Mouse (Mus musculus): ENCODE results near the gene Arpc1b. TPM values are rescaled to one million over a fixed set of nuclear protein-coding genes. Genes with fewer than 3 reads are reported as not detected.
"Not testable (repeated sequence)": the region's sequence is repeated elsewhere in the genome, so short reads cannot be mapped to it uniquely, and the experiment has no call there.

Arpc1b gene
- polyA plus RNA-seq, 1 experiment from 2014 or later: 304 TPM

DNA sequence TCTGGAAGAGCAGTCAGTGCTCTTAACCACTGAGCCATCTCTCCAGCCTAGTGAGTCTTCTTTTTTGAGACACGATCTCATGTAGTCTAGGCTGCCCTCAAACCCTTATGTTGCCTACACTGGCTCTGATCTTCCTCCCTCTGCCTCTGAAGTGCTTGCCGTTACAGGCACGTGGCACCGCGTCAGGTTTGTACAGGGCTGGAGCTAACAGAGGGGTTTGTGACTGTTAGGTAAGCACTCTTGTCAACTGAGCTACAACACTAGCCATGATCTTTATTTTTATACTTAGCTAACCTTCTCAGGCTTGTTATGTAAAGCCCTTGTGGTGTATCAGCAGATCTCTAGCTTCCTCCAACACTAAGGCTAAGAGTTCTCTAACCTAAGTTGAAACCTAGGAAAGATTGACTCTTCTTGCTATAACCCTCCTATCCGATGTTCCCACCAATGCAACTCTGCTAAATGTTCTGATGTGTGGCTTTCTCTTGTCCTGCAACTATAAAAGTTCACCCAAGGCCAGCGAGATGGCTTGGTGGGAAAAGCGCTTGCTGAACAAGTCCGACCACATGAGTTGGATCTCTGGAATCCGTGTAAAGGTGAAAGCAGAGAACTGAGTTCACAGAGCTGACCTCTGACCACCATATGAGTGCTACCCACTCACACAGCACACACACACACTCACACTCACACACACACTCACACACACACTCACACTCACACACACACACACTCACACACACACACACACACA lies 32.0 kb upstream of the Arpc1b start:
- DNase-seq (ENCODE audit: low spot score) (no peak), ATAC-seq (ENCODE audit: low FRiP score, low TSS enrichment) (no peak)
- Histone ChIP-seq H3K36me3 (ENCODE audit: control insufficient read depth, insufficient read depth, low read length) (no peaks in the 10 kb centered on the region), H3K4me1 (replicated peaks; ENCODE audit: control insufficient read depth, insufficient read depth) (no peaks in the 10 kb centered on the region), H3K27ac (replicated peaks) (no peak overlapping the region), H3K4me3 (ENCODE audit: low read depth, low read length) (no peak overlapping the region), H3K9me3 (ENCODE audit: control insufficient read depth, low read length) (no peaks in the 10 kb centered on the region), H3K9ac (ENCODE audit: low read length) (no peak overlapping the region), H3K4me2 (replicated peaks; ENCODE audit: low read depth) (no peak overlapping the region), H3K27me3 (ENCODE audit: control insufficient read depth, insufficient read depth, low read length) (no peaks in the 10 kb centered on the region)
- WGBS: 80% methylated on average over 10 of the region's 10 CpGs
- TF ChIP-seq CTCF (IDR thresholded peaks at IDR 0.05; ENCODE audit: low read depth): no peak

DNA sequence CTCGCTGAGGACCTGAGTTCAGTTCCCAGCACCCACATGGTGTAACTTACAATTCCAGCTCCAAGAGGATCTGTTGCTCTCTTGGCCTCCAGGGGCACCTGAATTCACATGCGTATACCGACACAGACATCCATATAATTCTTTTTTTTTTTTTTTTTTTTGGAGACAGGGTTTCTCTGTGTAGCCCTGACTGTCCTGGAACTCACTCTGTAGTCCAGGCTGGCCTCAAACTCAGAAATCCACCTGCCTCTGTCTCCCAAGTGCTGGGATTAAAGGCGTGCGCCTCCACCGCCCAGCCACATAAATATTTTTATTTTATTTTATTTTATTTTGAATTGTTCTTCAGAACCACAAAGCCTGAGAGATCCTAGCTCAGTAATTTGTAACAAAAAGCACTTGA lies 30.8 kb upstream of the Arpc1b start:
- Histone ChIP-seq H3K4me3 (ENCODE audit: low read depth, low read length) (peak overlapping the region; percentile 92), H3K9ac (ENCODE audit: low read length) (peak overlapping the region; percentile 94; the same call in 1 of the 2 replicates), H3K4me2 (replicated peaks; ENCODE audit: low read depth) (peak overlapping the region; percentile 53), H3K27ac (replicated peaks) (peak overlapping the region; percentile 49; the same call in 1 of the 2 replicates)
- not testable (repeated sequence) for H3K9me3 ChIP-seq (ENCODE audit: control insufficient read depth, low read length); DNase-seq (ENCODE audit: low spot score); H3K36me3 ChIP-seq (ENCODE audit: control insufficient read depth, insufficient read depth, low read length); H3K27me3 ChIP-seq (ENCODE audit: control insufficient read depth, insufficient read depth, low read length); H3K4me1 ChIP-seq (replicated peaks; ENCODE audit: control insufficient read depth, insufficient read depth)
- ATAC-seq (ENCODE audit: low FRiP score, low TSS enrichment): peak; percentile 17; the same call in 1 of the 2 replicates
- WGBS: 39% methylated on average over 6 of the region's 6 CpGs

DNA sequence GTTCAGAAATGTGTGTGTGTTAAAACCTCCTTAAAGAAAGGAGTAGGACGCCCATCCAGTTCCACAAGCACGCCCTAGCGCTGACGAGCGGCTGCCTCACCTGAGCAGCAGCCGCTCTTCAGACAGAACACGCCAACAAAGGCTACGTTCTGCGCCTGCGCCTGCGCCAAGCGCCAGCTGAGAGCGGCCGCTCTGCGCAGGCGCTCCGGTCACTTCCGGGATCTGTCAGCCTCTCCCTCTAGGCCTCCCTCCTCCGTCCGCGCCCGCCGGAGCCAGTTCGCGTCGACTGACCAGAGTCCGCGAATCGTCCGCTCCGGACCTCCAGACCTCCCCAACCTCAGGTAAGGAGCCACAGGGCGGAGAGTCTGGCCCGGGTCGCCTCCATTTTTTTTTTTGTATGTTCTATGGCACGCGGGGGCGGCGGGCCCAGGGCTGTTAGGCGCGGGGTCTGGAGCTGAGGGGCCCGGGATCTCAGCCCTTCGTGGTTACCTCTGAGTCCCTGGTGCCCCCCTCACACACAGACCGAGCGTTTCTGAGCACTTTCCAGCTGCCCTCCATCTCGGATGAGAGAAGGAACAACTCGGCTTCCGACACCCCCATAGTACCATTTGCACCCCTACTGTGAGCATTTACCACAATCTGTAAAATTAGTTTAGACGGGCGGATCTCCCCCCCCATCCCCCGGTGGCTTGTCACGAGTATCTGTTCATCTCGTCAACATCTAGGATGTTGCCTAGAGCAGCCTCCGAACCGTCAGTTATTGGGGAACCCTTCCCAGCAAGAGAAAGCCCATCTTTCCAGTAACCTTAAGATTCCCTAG lies 30.2 kb upstream of the Arpc1b start, which contains the start of the genes Arpc1a and Kpna7:
TSS of gene Arpc1a (plus strand) at position 199 of the 820 bp plus-strand sequence.
TSS of gene Kpna7 (minus strand) at position 399 of the 820 bp plus-strand sequence.
- WGBS: under 1% methylated on average over 52 of the region's 54 CpGs
- H3K9me3 ChIP-seq (ENCODE audit: control insufficient read depth, low read length): no peaks in the 10 kb centered on the region
- H3K4me3 ChIP-seq (ENCODE audit: low read depth, low read length): peak within 1 kb of the TSS; percentile 92
- TF ChIP-seq CTCF (IDR thresholded peaks at IDR 0.05; ENCODE audit: low read depth) (0 out of 2 replicates have a peak, but pooled peaks have one; percentile 12), EP300 (optimal IDR thresholded peaks at IDR 0.05) (no peak)
- no peaks in the 10 kb centered on the region for H3K27me3 ChIP-seq (ENCODE audit: control insufficient read depth, insufficient read depth, low read length)
- peak; percentile 97 for DNase-seq (ENCODE audit: low spot score)
- ATAC-seq (ENCODE audit: low FRiP score, low TSS enrichment): peak; percentile 98
- H3K27ac ChIP-seq (replicated peaks): peak within 1 kb of the TSS; percentile 80
- H3K4me1 ChIP-seq (replicated peaks; ENCODE audit: control insufficient read depth, insufficient read depth): no peaks in the 10 kb centered on the region
- peak within 1 kb of the TSS; percentile 94 for H3K9ac ChIP-seq (ENCODE audit: low read length)
- H3K36me3 ChIP-seq (ENCODE audit: control insufficient read depth, insufficient read depth, low read length): no peaks in the 10 kb centered on the region
- H3K4me2 ChIP-seq (replicated peaks; ENCODE audit: low read depth): peak within 1 kb of the TSS; percentile 53

DNA sequence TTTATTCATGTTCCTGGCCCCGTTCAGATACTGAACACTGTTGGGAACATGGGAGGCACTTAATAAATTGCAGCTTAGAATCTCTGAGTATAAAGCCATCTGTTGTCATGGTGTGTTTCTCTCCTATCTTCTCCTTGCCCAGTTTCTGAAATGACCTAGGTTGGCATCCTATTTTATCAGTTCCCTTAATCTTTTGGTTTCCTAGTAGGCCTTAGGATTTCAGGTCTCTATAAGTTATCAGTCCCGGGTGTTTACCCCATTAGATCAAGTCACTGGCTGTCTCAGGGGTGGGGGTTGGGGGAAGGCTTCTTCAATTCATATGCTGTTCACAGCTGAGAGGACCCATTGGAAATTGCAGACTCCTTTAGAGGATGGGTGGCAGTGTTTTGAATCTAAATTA lies 29.2 kb upstream of the Arpc1b start:
- Histone ChIP-seq H3K4me1 (replicated peaks; ENCODE audit: control insufficient read depth, insufficient read depth) (no peaks in the 10 kb centered on the region), H3K4me2 (replicated peaks; ENCODE audit: low read depth) (peak overlapping the region; percentile 53), H3K4me3 (ENCODE audit: low read depth, low read length) (peak overlapping the region; percentile 92), H3K27ac (replicated peaks) (no peak overlapping the region; the same call in 1 of the 2 replicates), H3K9me3 (ENCODE audit: control insufficient read depth, low read length) (no peaks in the 10 kb centered on the region), H3K36me3 (ENCODE audit: control insufficient read depth, insufficient read depth, low read length) (no peaks in the 10 kb centered on the region), H3K9ac (ENCODE audit: low read length) (peak overlapping the region; percentile 94; the same call in 1 of the 2 replicates), H3K27me3 (ENCODE audit: control insufficient read depth, insufficient read depth, low read length) (no peaks in the 10 kb centered on the region)
- no peak for ATAC-seq (ENCODE audit: low FRiP score, low TSS enrichment)
- no peak for DNase-seq (ENCODE audit: low spot score)
- 36% methylated on average over 2 of the region's 2 CpGs for WGBS
- TF ChIP-seq EP300 (optimal IDR thresholded peaks at IDR 0.05) (no peak), CTCF (IDR thresholded peaks at IDR 0.05; ENCODE audit: low read depth) (no peak)

DNA sequence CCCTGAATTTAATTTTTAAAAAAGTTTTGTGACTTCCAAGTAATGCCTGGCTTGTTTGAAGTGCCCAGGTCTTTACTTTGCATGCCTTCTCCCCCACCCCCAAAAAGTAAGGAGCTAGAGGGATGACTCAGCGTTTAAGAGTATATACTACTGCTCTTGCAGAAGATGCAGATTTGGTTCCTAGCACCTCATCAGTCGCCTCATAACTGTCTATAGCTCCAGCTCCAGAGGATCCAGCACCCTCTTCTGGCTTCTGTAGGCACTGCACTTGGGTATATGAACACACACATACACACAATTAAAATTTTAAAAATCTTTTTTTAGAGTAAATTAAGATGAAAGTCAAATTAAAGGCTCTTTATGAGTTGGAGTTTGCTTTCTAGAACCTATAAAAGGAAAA lies 25.8 kb upstream of the Arpc1b start:
- Histone ChIP-seq H3K4me1 (replicated peaks; ENCODE audit: control insufficient read depth, insufficient read depth) (no peaks in the 10 kb centered on the region), H3K36me3 (ENCODE audit: control insufficient read depth, insufficient read depth, low read length) (peaks cover 10% of the 10 kb centered on the region; the same call in 1 of the 2 replicates), H3K4me3 (ENCODE audit: low read depth, low read length) (no peak overlapping the region), H3K27ac (replicated peaks) (no peak overlapping the region), H3K27me3 (ENCODE audit: control insufficient read depth, insufficient read depth, low read length) (no peaks in the 10 kb centered on the region), H3K4me2 (replicated peaks; ENCODE audit: low read depth) (no peak overlapping the region), H3K9me3 (ENCODE audit: control insufficient read depth, low read length) (no peaks in the 10 kb centered on the region), H3K9ac (ENCODE audit: low read length) (no peak overlapping the region)
- WGBS: 95% methylated on average over 2 of the region's 2 CpGs
- no peak for DNase-seq (ENCODE audit: low spot score)
- no peak for ATAC-seq (ENCODE audit: low FRiP score, low TSS enrichment)
- TF ChIP-seq CTCF (IDR thresholded peaks at IDR 0.05; ENCODE audit: low read depth) (peak; percentile 40; the same call in 1 of the 2 replicates), EP300 (optimal IDR thresholded peaks at IDR 0.05) (no peak)
